Mouse (Mus musculus) c-Kit-positive CD71-negative TER-119-negative erythroid progenitor cells, embryonic 14.5 days (primary cell): ENCODE measurements around the gene Nr3c2.

Experiments used
- DNase-seq: peaks from one replicate; pipeline ENCODE4 v3.0.0-alpha.2; 2013; ENCODE audit warnings: low read depth

The Nr3c2 gene

GRCm38 (mm10) chr8:77055492-77056021, 156.3 kb downstream of the Nr3c2 start:
- no peak for DNase-seq

- DNase-seq, result no peak
Observed at GRCm38 (mm10) chr8:77056853-77057252, 157.6 kb downstream of the Nr3c2 start.

- DNase-seq, result no peak
Observed at GRCm38 (mm10) chr8:77082687-77083086, 183.4 kb downstream of the Nr3c2 start.

GRCm38 (mm10) chr8:77086036-77086435, 186.8 kb downstream of the Nr3c2 start:
- no peak for DNase-seq

- no peak for DNase-seq
Observed at GRCm38 (mm10) chr8:77096721-77097120, 197.5 kb downstream of the Nr3c2 start.

- no peak for DNase-seq
Observed at GRCm38 (mm10) chr8:77098101-77098500, 198.9 kb downstream of the Nr3c2 start.

GRCm38 (mm10) chr8:77100370-77100769, 201.1 kb downstream of the Nr3c2 start:
- no peak for DNase-seq

- no peak for DNase-seq
Observed at GRCm38 (mm10) chr8:77102879-77103278, 203.6 kb downstream of the Nr3c2 start.

- no peak for DNase-seq
Observed at GRCm38 (mm10) chr8:77112719-77113118, 213.5 kb downstream of the Nr3c2 start.

- no peak for DNase-seq
Observed at GRCm38 (mm10) chr8:77114769-77115168, 215.5 kb downstream of the Nr3c2 start.

- no peak for DNase-seq
Observed at GRCm38 (mm10) chr8:77116419-77117079, 217.3 kb downstream of the Nr3c2 start.

- no peak for DNase-seq
Observed at GRCm38 (mm10) chr8:77120810-77121570, 221.7 kb downstream of the Nr3c2 start.

- no peak for DNase-seq
Observed at GRCm38 (mm10) chr8:77121571-77121890, 222.3 kb downstream of the Nr3c2 start.

GRCm38 (mm10) chr8:77122300-77122699, 223.1 kb downstream of the Nr3c2 start:
- DNase-seq, result no peak

GRCm38 (mm10) chr8:77125777-77126176, 226.5 kb downstream of the Nr3c2 start:
- DNase-seq, result no peak

- DNase-seq, result no peak
Observed at GRCm38 (mm10) chr8:77128006-77128405, 228.8 kb downstream of the Nr3c2 start.

GRCm38 (mm10) chr8:77132903-77133637, 233.8 kb downstream of the Nr3c2 start:
- DNase-seq, result no peak

- no peak for DNase-seq
Observed at GRCm38 (mm10) chr8:77133797-77134385, 234.6 kb downstream of the Nr3c2 start.

GRCm38 (mm10) chr8:77145285-77145684, 246.0 kb downstream of the Nr3c2 start:
- DNase-seq, result no peak

- peak; percentile 12 for DNase-seq
Observed at GRCm38 (mm10) chr8:77154496-77154895, 255.3 kb downstream of the Nr3c2 start.

GRCm38 (mm10) chr8:77169320-77169719, 270.1 kb downstream of the Nr3c2 start:
- no peak for DNase-seq

GRCm38 (mm10) chr8:77169757-77170438, 270.7 kb downstream of the Nr3c2 start:
- DNase-seq, result no peak
